Mouse (Mus musculus): ENCODE measurements around the gene Tprn. TPM values are rescaled to one million over a fixed set of nuclear protein-coding genes. Genes with fewer than 3 reads are reported as not detected.
A peak's percentile ranks its signal among the peaks of the same experiment; 100 is the strongest.

Gene Tprn
- polyA plus RNA-seq, 1 experiment from 2014 or later, result 6.4 TPM

DNA sequence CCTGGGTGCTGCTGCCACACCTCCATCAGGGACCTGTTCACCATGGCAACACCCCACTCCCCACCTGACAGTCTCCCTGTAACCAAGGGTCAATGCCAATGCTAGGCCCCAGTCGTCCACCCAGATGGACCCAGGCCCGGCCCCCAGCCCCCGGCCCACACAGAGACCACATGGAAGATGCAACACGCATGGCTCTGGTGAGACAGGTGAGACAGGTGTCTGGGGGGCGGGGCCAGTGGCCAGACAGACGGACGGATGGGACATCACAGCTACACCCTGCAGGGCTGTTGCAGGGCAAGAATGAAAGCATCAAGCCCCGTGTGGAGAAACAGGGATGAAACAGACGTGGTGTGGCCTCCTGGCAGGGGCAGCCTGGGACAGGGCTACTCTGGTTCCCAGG is 31.3 kb downstream of the Tprn start:
- Histone ChIP-seq H3K4me1 (replicated peaks; ENCODE audit: control insufficient read depth, insufficient read depth, low read length) (peaks cover 15% of the 10 kb centered on the region; the same call in 1 of the 2 replicates), H3K27ac (ENCODE audit: low read length) (no peak overlapping the region), H3K4me2 (ENCODE audit: low read depth, low read length) (no peak overlapping the region), H3K9me3 (ENCODE audit: control insufficient read depth, low read length) (no peaks in the 10 kb centered on the region), H3K36me3 (ENCODE audit: control insufficient read depth, insufficient read depth, low read length) (no peaks in the 10 kb centered on the region), H3K4me3 (ENCODE audit: low read length) (no peak overlapping the region), H3K27me3 (ENCODE audit: control insufficient read depth, insufficient read depth, low read depth, low read length) (peaks cover 47% of the 10 kb centered on the region), H3K9ac (ENCODE audit: low read length) (no peak overlapping the region)
- ATAC-seq (ENCODE audit: low read depth), result no peak
- WGBS, result 65% methylated on average over 9 of the region's 9 CpGs

DNA sequence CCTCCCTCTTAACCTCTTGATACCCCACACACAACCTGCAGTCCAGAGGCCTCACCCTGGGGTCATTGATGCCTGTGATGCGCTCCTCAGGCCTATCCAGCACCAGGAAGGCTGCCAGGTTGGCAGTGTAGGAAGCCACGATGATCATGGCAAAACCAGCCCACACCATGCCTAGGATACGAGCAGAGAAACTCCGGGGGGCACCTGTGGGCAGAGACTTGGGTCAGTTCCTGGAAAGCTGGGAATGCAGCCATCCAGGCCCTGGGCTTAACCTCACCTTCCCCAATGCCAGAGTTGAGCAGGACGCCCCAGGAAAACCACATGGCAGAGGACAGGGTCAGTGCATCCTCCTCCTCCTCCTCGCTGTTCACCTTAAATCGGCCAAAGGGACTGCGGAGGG is 34.7 kb downstream of the Tprn start:
- H3K4me2 ChIP-seq (ENCODE audit: low read depth, low read length), result no peak overlapping the region
- WGBS, result 77% methylated on average over 8 of the region's 8 CpGs
- no peak overlapping the region for H3K9ac ChIP-seq (ENCODE audit: low read length)
- no peaks in the 10 kb centered on the region for H3K9me3 ChIP-seq (ENCODE audit: control insufficient read depth, low read length)
- no peak overlapping the region for H3K4me3 ChIP-seq (ENCODE audit: low read length)
- ATAC-seq (ENCODE audit: low read depth), result no peak
- peaks cover 6% of the 10 kb centered on the region; the same call in 1 of the 2 replicates for H3K4me1 ChIP-seq (replicated peaks; ENCODE audit: control insufficient read depth, insufficient read depth, low read length)
- peaks cover 14% of the 10 kb centered on the region for H3K27me3 ChIP-seq (ENCODE audit: control insufficient read depth, insufficient read depth, low read depth, low read length)
- no peak overlapping the region for H3K27ac ChIP-seq (ENCODE audit: low read length)
- H3K36me3 ChIP-seq (ENCODE audit: control insufficient read depth, insufficient read depth, low read length), result no peaks in the 10 kb centered on the region

DNA sequence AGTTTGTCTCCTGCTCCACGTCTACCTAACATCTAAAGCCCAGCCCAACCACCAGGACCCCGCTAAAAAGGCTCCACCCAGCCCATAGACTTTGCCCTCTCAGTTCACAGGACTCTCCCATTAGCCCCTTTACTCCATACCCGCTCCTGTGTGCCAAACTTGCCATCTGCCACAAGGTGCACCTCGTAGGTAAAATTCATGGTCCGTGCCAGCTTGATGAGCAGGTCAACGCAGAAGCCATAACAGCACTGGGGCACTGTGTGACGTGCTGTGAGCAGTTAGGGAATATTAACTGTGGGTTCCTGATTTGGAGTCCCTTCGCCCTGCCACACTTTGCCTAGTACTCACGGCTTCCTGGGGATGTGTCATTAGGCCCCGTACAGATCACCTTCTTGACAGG is 35.6 kb downstream of the Tprn start:
- Histone ChIP-seq H3K4me2 (ENCODE audit: low read depth, low read length) (no peak overlapping the region), H3K4me3 (ENCODE audit: low read length) (no peak overlapping the region), H3K9me3 (ENCODE audit: control insufficient read depth, low read length) (no peaks in the 10 kb centered on the region), H3K9ac (ENCODE audit: low read length) (no peak overlapping the region), H3K27me3 (ENCODE audit: control insufficient read depth, insufficient read depth, low read depth, low read length) (peaks cover 6% of the 10 kb centered on the region; the same call in 1 of the 2 replicates), H3K36me3 (ENCODE audit: control insufficient read depth, insufficient read depth, low read length) (no peaks in the 10 kb centered on the region), H3K4me1 (replicated peaks; ENCODE audit: control insufficient read depth, insufficient read depth, low read length) (no peaks in the 10 kb centered on the region), H3K27ac (ENCODE audit: low read length) (no peak overlapping the region)
- 71% methylated on average over 10 of the region's 10 CpGs for WGBS
- ATAC-seq (ENCODE audit: low read depth), result no peak

- WGBS, result 53% methylated on average over 3 of the region's 3 CpGs
- Histone ChIP-seq H3K9me3 (ENCODE audit: control insufficient read depth, low read length) (no peaks in the 10 kb centered on the region), H3K4me1 (replicated peaks; ENCODE audit: control insufficient read depth, insufficient read depth, low read length) (peaks cover 3% of the 10 kb centered on the region; the same call in 1 of the 2 replicates), H3K27ac (ENCODE audit: low read length) (no peak overlapping the region), H3K36me3 (ENCODE audit: control insufficient read depth, insufficient read depth, low read length) (no peaks in the 10 kb centered on the region), H3K9ac (ENCODE audit: low read length) (no peak overlapping the region), H3K4me3 (ENCODE audit: low read length) (no peak overlapping the region), H3K27me3 (ENCODE audit: control insufficient read depth, insufficient read depth, low read depth, low read length) (peaks cover 11% of the 10 kb centered on the region; the same call in 1 of the 2 replicates), H3K4me2 (ENCODE audit: low read depth, low read length) (no peak overlapping the region)
- no peak for ATAC-seq (ENCODE audit: low read depth)
Measured at GRCm38 (mm10) chr2:25303452-25303851, 41.0 kb downstream of the Tprn start.

- ATAC-seq (ENCODE audit: low read depth), result no peak
- Histone ChIP-seq H3K36me3 (ENCODE audit: control insufficient read depth, insufficient read depth, low read length) (no peaks in the 10 kb centered on the region), H3K27me3 (ENCODE audit: control insufficient read depth, insufficient read depth, low read depth, low read length) (peaks cover 11% of the 10 kb centered on the region; the same call in 1 of the 2 replicates), H3K4me1 (replicated peaks; ENCODE audit: control insufficient read depth, insufficient read depth, low read length) (peaks cover 3% of the 10 kb centered on the region; the same call in 1 of the 2 replicates), H3K9ac (ENCODE audit: low read length) (no peak overlapping the region), H3K4me3 (ENCODE audit: low read length) (no peak overlapping the region; the same call in 1 of the 2 replicates), H3K4me2 (ENCODE audit: low read depth, low read length) (no peak overlapping the region), H3K27ac (ENCODE audit: low read length) (no peak overlapping the region), H3K9me3 (ENCODE audit: control insufficient read depth, low read length) (no peaks in the 10 kb centered on the region)
- WGBS, result 66% methylated on average over 7 of the region's 7 CpGs
Measured at GRCm38 (mm10) chr2:25303931-25304656, 41.7 kb downstream of the Tprn start.

DNA sequence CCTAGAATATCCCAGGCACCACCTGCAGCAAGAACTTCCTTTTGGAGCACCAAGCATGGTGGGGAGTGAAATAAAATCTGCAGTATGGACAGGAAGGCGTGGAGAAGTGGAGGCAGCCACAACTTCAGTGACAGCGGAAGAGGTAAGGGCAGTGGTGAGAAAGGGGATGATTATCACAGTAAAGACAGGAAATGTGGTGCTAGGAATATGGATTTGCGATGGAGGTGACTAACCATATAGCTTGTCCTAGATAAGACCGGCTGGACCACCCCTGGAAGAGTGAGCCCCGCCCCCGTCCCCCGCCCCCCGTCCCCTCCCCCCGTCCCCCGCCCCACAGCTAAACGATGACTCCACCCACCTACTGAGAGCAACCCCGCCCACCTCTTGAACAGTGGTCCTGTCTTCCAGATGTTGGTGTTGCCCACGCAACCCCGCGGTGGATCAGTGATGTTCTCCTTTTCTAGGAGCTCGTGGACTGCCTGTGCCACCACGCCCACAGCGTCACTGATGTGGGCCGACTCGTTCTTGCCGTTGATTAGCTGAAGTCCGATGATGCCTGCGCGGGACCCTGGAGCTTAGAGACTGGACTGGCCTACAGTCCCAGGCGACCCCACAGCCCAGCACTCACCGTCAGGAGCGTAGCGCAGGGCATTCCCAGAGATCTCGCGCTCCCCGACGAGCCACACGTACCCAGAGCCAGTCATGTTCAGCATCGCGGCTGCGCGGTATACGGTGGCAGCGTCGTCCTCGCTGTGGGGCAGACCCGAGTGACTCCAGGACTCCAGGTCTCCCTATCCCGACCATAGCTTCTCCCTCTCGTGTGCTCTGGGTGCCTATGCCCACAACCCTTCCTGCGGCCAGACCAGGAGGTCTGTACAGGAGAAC is 42.5 kb downstream of the Tprn start:
- Histone ChIP-seq H3K4me2 (ENCODE audit: low read depth, low read length) (peak overlapping the region; percentile 57), H3K4me1 (replicated peaks; ENCODE audit: control insufficient read depth, insufficient read depth, low read length) (peaks cover 3% of the 10 kb centered on the region; the same call in 1 of the 2 replicates), H3K9ac (ENCODE audit: low read length) (peak overlapping the region; percentile 9), H3K27me3 (ENCODE audit: control insufficient read depth, insufficient read depth, low read depth, low read length) (peaks cover 14% of the 10 kb centered on the region; the same call in 1 of the 2 replicates), H3K9me3 (ENCODE audit: control insufficient read depth, low read length) (no peaks in the 10 kb centered on the region), H3K27ac (ENCODE audit: low read length) (no peak overlapping the region), H3K36me3 (ENCODE audit: control insufficient read depth, insufficient read depth, low read length) (no peaks in the 10 kb centered on the region), H3K4me3 (ENCODE audit: low read length) (peak overlapping the region; percentile 38)
- WGBS, result 2% methylated on average over 44 of the region's 45 CpGs
- peak; percentile 61 for ATAC-seq (ENCODE audit: low read depth)

GRCm38 (mm10) chr2:25305587-25306359 is 43.4 kb downstream of the Tprn start:
- H3K36me3 ChIP-seq (ENCODE audit: control insufficient read depth, insufficient read depth, low read length), result no peaks in the 10 kb centered on the region
- peak overlapping the region; percentile 57 for H3K4me2 ChIP-seq (ENCODE audit: low read depth, low read length)
- H3K4me1 ChIP-seq (replicated peaks; ENCODE audit: control insufficient read depth, insufficient read depth, low read length), result peaks cover 3% of the 10 kb centered on the region; the same call in 1 of the 2 replicates
- WGBS, result 52% methylated on average over 14 of the region's 14 CpGs
- H3K4me3 ChIP-seq (ENCODE audit: low read length), result peak overlapping the region; percentile 38; the same call in 1 of the 2 replicates
- H3K27me3 ChIP-seq (ENCODE audit: control insufficient read depth, insufficient read depth, low read depth, low read length), result peaks cover 20% of the 10 kb centered on the region
- no peak overlapping the region for H3K27ac ChIP-seq (ENCODE audit: low read length)
- peak overlapping the region; percentile 9; the same call in 1 of the 2 replicates for H3K9ac ChIP-seq (ENCODE audit: low read length)
- H3K9me3 ChIP-seq (ENCODE audit: control insufficient read depth, low read length), result no peaks in the 10 kb centered on the region
- no peak for ATAC-seq (ENCODE audit: low read depth)

- H3K4me3 ChIP-seq (ENCODE audit: low read length), result no peak overlapping the region
- no peaks in the 10 kb centered on the region for H3K9me3 ChIP-seq (ENCODE audit: control insufficient read depth, low read length)
- H3K27ac ChIP-seq (ENCODE audit: low read length), result no peak overlapping the region
- no peak overlapping the region for H3K9ac ChIP-seq (ENCODE audit: low read length)
- peaks cover 2% of the 10 kb centered on the region; the same call in 1 of the 2 replicates for H3K4me1 ChIP-seq (replicated peaks; ENCODE audit: control insufficient read depth, insufficient read depth, low read length)
- peaks cover 38% of the 10 kb centered on the region for H3K27me3 ChIP-seq (ENCODE audit: control insufficient read depth, insufficient read depth, low read depth, low read length)
- 58% methylated on average over 10 of the region's 10 CpGs for WGBS
- no peak for ATAC-seq (ENCODE audit: low read depth)
- no peaks in the 10 kb centered on the region for H3K36me3 ChIP-seq (ENCODE audit: control insufficient read depth, insufficient read depth, low read length)
- H3K4me2 ChIP-seq (ENCODE audit: low read depth, low read length), result no peak overlapping the region
Measured at GRCm38 (mm10) chr2:25310180-25310579, 47.8 kb downstream of the Tprn start.
